Mouse (Mus musculus) limb, embryonic 11.5 days (tissue): Measurements from ENCODE around the gene Il2rg. TPM values are rescaled to one million over a fixed set of nuclear protein-coding genes. Genes with fewer than 3 reads are reported as not detected.

Experiments
- ATAC-seq: fragments of 200-750 bp; cut with Nextera tagmentation; 2 replicates; pipeline ENCODE4 v1.8.0; 2017; ENCODE audit warnings: low read depth; ENCODE audit not compliant: insufficient number of reproducible peaks, low FRiP score, low TSS enrichment
- DNase-seq: peaks from one replicate; pipeline ENCODE4 v3.0.0-alpha.2; 2015; ENCODE audit warnings: low spot score
- H3K27ac ChIP-seq: fragments of 300-500 bp; sonication (generic); replicated peaks from 2 replicates; pipeline ENCODE4 v1.5.1; 2014; ENCODE audit warnings: low read depth, mild to moderate bottlenecking, low read length
- H3K27me3 ChIP-seq: fragments of 300-500 bp; sonication (generic); 2 replicates; pipeline ENCODE4 v1.6.1; 2014; ENCODE audit warnings: mild to moderate bottlenecking, low read length, mixed read lengths; ENCODE audit not compliant: control insufficient read depth, insufficient read depth
- H3K36me3 ChIP-seq: fragments of 300-500 bp; sonication (generic); 2 replicates; pipeline ENCODE4 v1.6.1; 2014; ENCODE audit warnings: mild to moderate bottlenecking, low read length, moderate library complexity, mixed read lengths; ENCODE audit not compliant: control insufficient read depth, insufficient read depth
- H3K4me1 ChIP-seq: fragments of 300-500 bp; sonication (generic); 2 replicates; pipeline ENCODE4 v1.6.1; 2014; ENCODE audit warnings: low read length, mixed read lengths; ENCODE audit not compliant: control insufficient read depth, insufficient read depth
- H3K4me2 ChIP-seq: fragments of 300-500 bp; sonication (generic); 2 replicates; pipeline ENCODE4 v1.6.1; 2014; ENCODE audit warnings: low read depth, mild to moderate bottlenecking, moderate library complexity; ENCODE audit not compliant: severe bottlenecking
- H3K4me3 ChIP-seq: fragments of 300-500 bp; sonication (generic); 2 replicates; pipeline ENCODE4 v1.5.1; 2014; ENCODE audit warnings: low read depth, low read length
- H3K9ac ChIP-seq: fragments of 300-500 bp; sonication (generic); 2 replicates; pipeline ENCODE4 v1.6.1; 2014; ENCODE audit warnings: mild to moderate bottlenecking, low read length
- H3K9me3 ChIP-seq: fragments of 300-500 bp; sonication (generic); 2 replicates; pipeline ENCODE4 v1.6.1; 2016; ENCODE audit warnings: low read length; ENCODE audit not compliant: control insufficient read depth
- WGBS: fragments of 180-500 bp; shearing (Covaris S2); extraction: QIAGEN DNeasy Blood & Tissue Kit; methylation state at CpG from one replicate; pipeline ENCODE4 v1.1.7; 2014; 5-methylcytosine and 5-hydroxymethylcytosine counted together
- polyA plus RNA-seq: library from polyadenylated mRNA; unstranded; fragments of >200 nt; fragmentation: Nextera tagmentation; extraction: Ambion mirVana; gene quantifications from 2 replicates; pipeline ENCODE4 v1.2.1, GENCODE M21; 2014

Il2rg gene
- polyA plus RNA-seq, 1 experiment from 2014 or later: 4.4 TPM

- Histone ChIP-seq H3K4me3 (peak within 1 kb of the TSS; percentile 60), H3K9ac (peak within 1 kb of the TSS; percentile 73), H3K27ac (0 out of 2 replicates have a peak within 1 kb of the TSS, but pooled peaks have one; percentile 21), H3K36me3 (no peaks in the 10 kb centered on the region; the same call in 1 of the 2 replicates), H3K4me1 (peaks cover 3% of the 10 kb centered on the region; the same call in 1 of the 2 replicates), H3K9me3 (no peaks in the 10 kb centered on the region), H3K4me2 (peak within 1 kb of the TSS; percentile 58), H3K27me3 (0 out of 2 replicates have a peak, but pooled peaks cover 2% of the 10 kb centered on the region)
- 23% methylated on average over 47 of the region's 47 CpGs for WGBS
- peak; percentile 85 for ATAC-seq
- peak; percentile 86 for DNase-seq
Measured at GRCm38 (mm10) chrX:101253952-101254729, 13.9 kb downstream of the Il2rg start, which contains the start of gene Foxo4. Gene Foxo4, plus strand, starts transcription at chrX:101254528.

- H3K9ac ChIP-seq: no peak overlapping the region
- no peaks in the 10 kb centered on the region for H3K27me3 ChIP-seq
- no peaks in the 10 kb centered on the region for H3K4me1 ChIP-seq
- no peak overlapping the region for H3K27ac ChIP-seq
- no peaks in the 10 kb centered on the region for H3K9me3 ChIP-seq
- H3K4me3 ChIP-seq: no peak overlapping the region
- DNase-seq (no peak), ATAC-seq (no peak)
- WGBS: 43% methylated on average over 1 of the region's 1 CpGs
- H3K36me3 ChIP-seq: no peaks in the 10 kb centered on the region
- no peak overlapping the region for H3K4me2 ChIP-seq
Measured at GRCm38 (mm10) chrX:101245011-101245410, 23.0 kb downstream of the Il2rg start.

GRCm38 (mm10) chrX:101222796-101223162 lies 45.3 kb downstream of the Il2rg start:
- no peak overlapping the region for H3K27ac ChIP-seq
- 41% methylated on average over 7 of the region's 7 CpGs for WGBS
- H3K4me2 ChIP-seq: peak overlapping the region; percentile 53
- no peaks in the 10 kb centered on the region for H3K4me1 ChIP-seq
- peaks cover 10% of the 10 kb centered on the region; the same call in 1 of the 2 replicates for H3K27me3 ChIP-seq
- no peak overlapping the region for H3K9ac ChIP-seq
- H3K36me3 ChIP-seq: no peaks in the 10 kb centered on the region
- H3K9me3 ChIP-seq: no peaks in the 10 kb centered on the region
- DNase-seq (no peak), ATAC-seq (0 out of 2 replicates have a peak, but pooled peaks have one; percentile 4)
- H3K4me3 ChIP-seq: peak overlapping the region; percentile 51; the same call in 1 of the 2 replicates

DNA sequence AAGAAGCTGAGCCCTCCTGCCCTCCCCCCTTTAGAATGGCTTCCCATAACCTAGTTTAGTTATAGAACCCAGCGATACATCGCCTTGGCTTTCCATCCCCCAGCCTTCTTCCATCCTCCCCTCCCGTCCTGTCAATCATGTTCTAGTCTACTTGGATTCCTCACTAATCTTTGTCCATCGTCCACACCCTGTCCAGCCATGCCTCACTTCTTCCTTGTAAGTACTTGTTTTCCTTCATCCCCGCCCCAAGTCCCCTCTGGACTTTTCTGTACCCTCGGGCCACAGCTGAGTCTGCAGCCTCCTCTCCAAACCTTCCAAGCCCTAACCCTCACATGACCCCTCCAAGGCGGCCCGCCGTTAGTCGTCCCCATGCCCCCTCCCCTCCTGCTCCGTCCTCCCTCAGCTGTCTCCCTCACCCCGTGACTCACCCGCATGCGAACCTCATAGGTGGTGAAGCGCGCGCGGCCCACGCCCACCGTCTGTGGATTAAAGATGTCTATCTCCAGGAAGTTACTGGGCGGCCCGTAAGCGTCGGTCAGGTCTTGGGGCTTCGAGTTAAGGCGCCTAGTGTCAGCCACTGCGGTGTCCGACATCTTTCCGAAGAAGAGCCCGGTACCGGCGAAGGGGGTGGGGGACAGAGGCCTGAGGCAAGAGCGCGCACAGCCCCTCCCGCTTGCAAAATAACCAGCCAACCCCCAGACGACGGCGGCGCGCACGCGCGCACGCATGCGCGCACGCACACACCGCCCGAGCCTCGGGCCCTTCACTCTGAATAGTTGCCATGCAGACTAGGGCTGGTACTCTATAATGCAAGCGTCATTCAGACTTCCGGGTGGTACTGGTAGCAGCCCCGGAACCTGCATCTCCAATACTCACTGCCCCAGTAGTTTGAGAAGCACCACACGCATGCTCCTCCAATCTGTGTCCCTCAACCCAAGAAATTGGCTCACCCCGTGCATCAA lies 45.9 kb downstream of the Il2rg start, which contains the start of gene Snx12:
Gene Snx12 (minus strand): TSS at position 730 of the 962 bp plus-strand sequence.
- H3K27ac ChIP-seq: peak within 1 kb of the TSS; percentile 30; the same call in 1 of the 2 replicates
- peak within 1 kb of the TSS; percentile 53 for H3K4me2 ChIP-seq
- peak within 1 kb of the TSS; percentile 47 for H3K9ac ChIP-seq
- peak within 1 kb of the TSS; percentile 51 for H3K4me3 ChIP-seq
- DNase-seq (peak; percentile 88), ATAC-seq (peak; percentile 98)
- no peaks in the 10 kb centered on the region for H3K4me1 ChIP-seq
- WGBS: 14% methylated on average over 55 of the region's 55 CpGs
- no peaks in the 10 kb centered on the region for H3K36me3 ChIP-seq
- no peaks in the 10 kb centered on the region for H3K9me3 ChIP-seq
- peaks cover 10% of the 10 kb centered on the region; the same call in 1 of the 2 replicates for H3K27me3 ChIP-seq

Other genes starting within 250 kb of the Il2rg start
- gene Tex11, start 208.6 kb downstream of the Il2rg start, polyA plus RNA-seq: not detected in 2 replicates
- gene Slc7a3, start 182.2 kb downstream of the Il2rg start, polyA plus RNA-seq: 0.48 and 0.71 TPM in 2 replicates
- 51.2 and 52.1 TPM in 2 replicates for gene Snx12, start 45.7 kb downstream of the Il2rg start, polyA plus RNA-seq
- 7.3 and 8.8 TPM in 2 replicates for gene Foxo4, start 13.7 kb downstream of the Il2rg start, polyA plus RNA-seq
- not detected in 2 replicates for gene Gm614, start 4.3 kb downstream of the Il2rg start, polyA plus RNA-seq
- gene Gm20489, start 768 bp upstream of the Il2rg start, polyA plus RNA-seq: not detected in 2 replicates
- 57.6 and 58.2 TPM in 2 replicates for gene Med12, start 5.8 kb upstream of the Il2rg start, polyA plus RNA-seq
- gene Nlgn3, start 30.9 kb upstream of the Il2rg start, polyA plus RNA-seq: 11.3 and 12.3 TPM in 2 replicates
- gene Gjb1, start 108.1 kb upstream of the Il2rg start, polyA plus RNA-seq: not detected in 2 replicates
- 27.4 and 29.5 TPM in 2 replicates for gene Zmym3, start 152.6 kb upstream of the Il2rg start, polyA plus RNA-seq
- gene Nono, start 161.1 kb upstream of the Il2rg start, polyA plus RNA-seq: 639 and 680 TPM in 2 replicates
- gene Itgb1bp2, start 180.8 kb upstream of the Il2rg start, polyA plus RNA-seq: 2.4 and 3.5 TPM in 2 replicates